Mouse (Mus musculus) thymus, adult 2 months (tissue): ENCODE data around the gene Mapkapk5.

ENCODE experiments used
- CTCF ChIP-seq: fragments of 200-500 bp; IDR thresholded peaks from 2 replicates; pipeline ENCODE4 v1.5.1; 2012; ENCODE audit warnings: mild to moderate bottlenecking, control low read depth, low read length, moderate library complexity, borderline replicate concordance; ENCODE audit not compliant: control insufficient read depth, poor library complexity, insufficient read depth; ENCODE audit errors: extremely low read depth
- POLR2A ChIP-seq: fragments of 200-500 bp; IDR thresholded peaks from 2 replicates; pipeline ENCODE4 v1.6.1; 2012; ENCODE audit warnings: mild to moderate bottlenecking, low read length, control low read depth, moderate library complexity; ENCODE audit not compliant: control insufficient read depth, poor library complexity, insufficient read depth; ENCODE audit errors: extremely low read depth

DNA sequence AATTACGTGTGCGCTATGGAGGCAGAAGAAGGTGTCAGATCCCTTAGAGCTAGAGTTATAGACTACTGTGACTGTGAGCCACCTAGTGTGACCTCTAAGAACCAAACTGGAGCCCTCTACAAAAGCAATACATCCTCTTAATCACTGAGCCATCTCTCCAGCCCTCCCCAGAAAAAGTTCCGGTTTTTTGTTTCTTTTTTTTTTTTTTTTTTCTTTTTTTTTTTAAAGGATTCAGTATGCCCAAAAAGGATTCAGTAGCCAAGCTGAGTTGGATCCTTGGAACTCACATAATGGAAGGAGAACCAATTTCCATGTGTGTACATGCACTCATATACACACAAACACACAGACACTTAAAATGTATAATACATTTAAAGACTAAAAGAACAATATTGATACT, 2.3 kb downstream of the Mapkapk5 start:
- no peak for TF ChIP-seq CTCF
- TF ChIP-seq POLR2A, result no peak
